Mouse (Mus musculus) thymus, adult 2 months (tissue): Measurements from ENCODE around the gene Dhx37.

Experiments used
- CTCF ChIP-seq: fragments of 200-500 bp; IDR thresholded peaks from 2 replicates; pipeline ENCODE4 v1.5.1; 2012; ENCODE audit warnings: mild to moderate bottlenecking, control low read depth, low read length, moderate library complexity, borderline replicate concordance; ENCODE audit not compliant: control insufficient read depth, poor library complexity, insufficient read depth; ENCODE audit errors: extremely low read depth
- POLR2A ChIP-seq: fragments of 200-500 bp; IDR thresholded peaks from 2 replicates; pipeline ENCODE4 v1.6.1; 2012; ENCODE audit warnings: mild to moderate bottlenecking, low read length, control low read depth, moderate library complexity; ENCODE audit not compliant: control insufficient read depth, poor library complexity, insufficient read depth; ENCODE audit errors: extremely low read depth

- no peak for TF ChIP-seq POLR2A
- TF ChIP-seq CTCF, result no peak
Observed at GRCm38 (mm10) chr5:125384512-125385214, 49.3 kb downstream of the Dhx37 start.
